20 mouse cellular contexts compared by ENCODE assay signal in the genomic region with DNA sequence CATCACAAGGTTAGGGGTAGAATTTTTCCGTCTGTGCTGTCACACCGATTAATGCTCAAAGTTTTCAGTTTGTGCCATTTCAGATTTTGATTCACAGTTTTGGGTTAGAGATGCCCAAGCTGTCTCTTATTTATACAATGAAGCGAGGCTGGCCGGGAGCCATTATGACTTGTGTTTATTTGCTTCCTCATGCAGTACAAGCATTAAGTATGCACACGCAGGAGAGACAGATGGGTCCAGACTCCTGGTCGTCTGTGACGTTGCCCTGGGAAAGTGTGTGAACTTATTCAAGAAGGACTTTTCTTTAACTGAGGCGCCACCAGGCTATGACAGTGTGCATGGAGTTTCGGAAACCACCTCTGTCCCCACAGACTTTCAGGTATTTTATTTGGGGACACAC. TPM values are rescaled to one million over a fixed set of nuclear protein-coding genes. Genes with fewer than 3 reads are reported as not detected.
A peak's percentile ranks its signal among the peaks of the same experiment; 100 is the strongest.
DNase-seq lines count a peak whose midpoint lies in the region; ATAC-seq and TF ChIP-seq lines count a peak whose summit lies in the region.
"Had no signal": no experiment of that assay in that cellular context is flagged by ENCODE, and none has a peak within 500 bp of the region (broad histone marks: within the 10 kb centered on the region; RNA-seq: fewer than 3 reads in every experiment).

No protein-coding gene starts in this region.

- peak; percentile 83 for DNase-seq in heart, adult 11 months
- DNase-seq in heart, postnatal 4 days = no peak
- peak; percentile 15 for DNase-seq in lung, postnatal 10 days
- no peak for DNase-seq in lung, adult 18-20 months
- DNase-seq in brain, embryonic 18.5 days (ENCODE audit: low read depth, low spot score) = peak; percentile 10
- peak; percentile 58 for DNase-seq in forebrain, postnatal 0 days
- no peak for DNase-seq in adrenal gland, postnatal 14 days
- no peak for DNase-seq in gastrocnemius, postnatal 4 days (ENCODE audit: low spot score in 2 of 2)
- DNase-seq: adrenal gland, adult 2 months; adrenal gland, postnatal 36 days; cerebellum, adult 11-12 months; cerebellum, adult 9-10 months; cerebellum, postnatal 25 days; gastrocnemius, postnatal 14 days; heart, postnatal 36 days had no signal

- no peaks in the 10 kb centered on the region for H3K36me3 ChIP-seq in forebrain, postnatal 0 days (ENCODE audit: insufficient read depth)
- H3K36me3 ChIP-seq: embryonic facial prominence, embryonic 12.5 days; hindbrain, embryonic 12.5 days had no signal

- no peak overlapping the region for H3K4me2 ChIP-seq in forebrain, postnatal 0 days (ENCODE audit: low read depth)
- H3K4me2 ChIP-seq: embryonic facial prominence, embryonic 12.5 days; heart, embryonic 13.5 days; hindbrain, embryonic 12.5 days had no signal

- H3K27ac ChIP-seq in forebrain, postnatal 0 days (ENCODE audit: low read depth, low read length) = no peak overlapping the region
- H3K27ac ChIP-seq: embryonic facial prominence, embryonic 12.5 days; heart, embryonic 13.5 days; hindbrain, embryonic 12.5 days had no signal

- no peaks in the 10 kb centered on the region for H3K9me3 ChIP-seq in forebrain, postnatal 0 days (ENCODE audit: low read length)
- H3K9me3 ChIP-seq: embryonic facial prominence, embryonic 12.5 days; heart, embryonic 13.5 days; hindbrain, embryonic 12.5 days had no signal

- ATAC-seq in forebrain, postnatal 0 days = peak; percentile 66
- ATAC-seq: hindbrain, embryonic 16.5 days; inflammation-experienced regulatory T-cells, adult 6 months had no signal

- no peaks in the 10 kb centered on the region for H3K27me3 ChIP-seq in forebrain, postnatal 0 days (ENCODE audit: insufficient read depth, low read length)
- H3K27me3 ChIP-seq: embryonic facial prominence, embryonic 12.5 days; heart, embryonic 13.5 days; hindbrain, embryonic 12.5 days had no signal

- no peaks in the 10 kb centered on the region for H3K4me1 ChIP-seq in forebrain, postnatal 0 days (ENCODE audit: insufficient read depth)
- H3K4me1 ChIP-seq: embryonic facial prominence, embryonic 12.5 days; heart, embryonic 13.5 days; hindbrain, embryonic 12.5 days had no signal

- H3K9ac ChIP-seq in forebrain, postnatal 0 days = no peak overlapping the region
- H3K9ac ChIP-seq: embryonic facial prominence, embryonic 12.5 days; heart, embryonic 13.5 days; hindbrain, embryonic 12.5 days had no signal

- H3K4me3 ChIP-seq in forebrain, postnatal 0 days (ENCODE audit: low read depth, low read length) = no peak overlapping the region
- H3K4me3 ChIP-seq: embryonic facial prominence, embryonic 12.5 days; heart, embryonic 13.5 days; hindbrain, embryonic 12.5 days had no signal

- WGBS in forebrain, postnatal 0 days = 59% methylated on average over 9 of the region's 9 CpGs

- TF ChIP-seq CTCF in forebrain, postnatal 0 days (IDR thresholded peaks at IDR 0.05; ENCODE audit: low read depth) = no peak

RNA-seq across cellular contexts. Expression of a gene that starts 26.6 kb away (rescaled TPM):
- 10 to 100 TPM; 29.4 to 29.8 TPM for total RNA-seq in heart, postnatal 4 days (2021)
- total RNA-seq in forebrain, postnatal 0 days (2014; rRNA removed) = 0.77 and 1.3 TPM in 2 replicates
- 0.60 and 0.80 TPM in 2 replicates for polyA plus RNA-seq in forebrain, postnatal 0 days (2015; fragmentation: Nextera tagmentation; extraction: Ambion mirVana)
- total RNA-seq in adrenal gland, postnatal 14 days (2021) = 25.5 and 26.7 TPM in 2 replicates
- total RNA-seq in gastrocnemius, postnatal 4 days (2021) = 10 to 100 TPM; 15.4 to 15.5 TPM

RNA-seq across cellular contexts. Expression of a gene that starts 26.8 kb away (rescaled TPM):
- total RNA-seq in heart, postnatal 4 days (2021) = 1 to 10 TPM; 5.7 to 6.8 TPM
- total RNA-seq in forebrain, postnatal 0 days (2014; rRNA removed) = 5.3 and 6.2 TPM in 2 replicates
- polyA plus RNA-seq in forebrain, postnatal 0 days (2015; fragmentation: Nextera tagmentation; extraction: Ambion mirVana) = 4.4 and 4.8 TPM in 2 replicates
- total RNA-seq in adrenal gland, postnatal 14 days (2021) = 8.7 and 9.5 TPM in 2 replicates
- 1 to 10 TPM; 8.3 to 8.9 TPM for total RNA-seq in gastrocnemius, postnatal 4 days (2021)

Comparison
In these comparisons a context has a peak if more than half of its experiments do, and no peak if none do; other contexts are left out.
1. DNase-seq: peak in heart, adult 11 months (single experiment), lung, postnatal 10 days (single experiment), brain, embryonic 18.5 days (single experiment) and forebrain, postnatal 0 days (single experiment); none in heart, postnatal 4 days (single experiment), lung, adult 18-20 months (0 of 2), adrenal gland, postnatal 14 days (single experiment) and gastrocnemius, postnatal 4 days (0 of 2).